Mouse (Mus musculus) embryonic facial prominence, embryonic 10.5 days (tissue): ENCODE data around the gene Rnf144a. TPM values are rescaled to one million over a fixed set of nuclear protein-coding genes. Genes with fewer than 3 reads are reported as not detected.

Experiments
- DNase-seq: peaks from one replicate; pipeline ENCODE4 v3.0.0-alpha.2; 2017; ENCODE audit warnings: low spot score
- H3K27ac ChIP-seq: fragments of 300-500 bp; sonication (generic); replicated peaks from 2 replicates; pipeline ENCODE4 v1.5.1; 2016; ENCODE audit warnings: mild to moderate bottlenecking
- H3K27me3 ChIP-seq: fragments of 300-500 bp; sonication (generic); replicated peaks from 2 replicates; pipeline ENCODE4 v1.6.1; 2016; ENCODE audit warnings: low read depth, mild to moderate bottlenecking; ENCODE audit not compliant: poor library complexity, severe bottlenecking
- H3K36me3 ChIP-seq: fragments of 300-500 bp; sonication (generic); replicated peaks from 2 replicates; pipeline ENCODE4 v1.6.1; 2016; ENCODE audit warnings: mild to moderate bottlenecking, moderate library complexity
- H3K4me1 ChIP-seq: fragments of 300-500 bp; sonication (generic); 2 replicates; pipeline ENCODE4 v1.6.1; 2016
- H3K4me3 ChIP-seq: fragments of 300-500 bp; sonication (generic); 2 replicates; pipeline ENCODE4 v1.5.1; 2016; ENCODE audit warnings: mild to moderate bottlenecking, moderate library complexity
- H3K9me3 ChIP-seq: fragments of 300-500 bp; sonication (generic); 2 replicates; pipeline ENCODE4 v1.6.1; 2016; ENCODE audit warnings: mild to moderate bottlenecking
- WGBS: fragments of 180-500 bp; shearing (Covaris S2); methylation state at CpG from one replicate; pipeline ENCODE4 v1.1.7; 2016; 5-methylcytosine and 5-hydroxymethylcytosine counted together
- polyA plus RNA-seq: library from polyadenylated mRNA; unstranded; fragments of >200 nt; fragmentation: Nextera tagmentation; extraction: Ambion mirVana; gene quantifications from 2 replicates; pipeline ENCODE4 v1.2.1, GENCODE M21; 2016

Gene Rnf144a
- polyA plus RNA-seq, 1 experiment from 2014 or later: 44.9 TPM

DNA sequence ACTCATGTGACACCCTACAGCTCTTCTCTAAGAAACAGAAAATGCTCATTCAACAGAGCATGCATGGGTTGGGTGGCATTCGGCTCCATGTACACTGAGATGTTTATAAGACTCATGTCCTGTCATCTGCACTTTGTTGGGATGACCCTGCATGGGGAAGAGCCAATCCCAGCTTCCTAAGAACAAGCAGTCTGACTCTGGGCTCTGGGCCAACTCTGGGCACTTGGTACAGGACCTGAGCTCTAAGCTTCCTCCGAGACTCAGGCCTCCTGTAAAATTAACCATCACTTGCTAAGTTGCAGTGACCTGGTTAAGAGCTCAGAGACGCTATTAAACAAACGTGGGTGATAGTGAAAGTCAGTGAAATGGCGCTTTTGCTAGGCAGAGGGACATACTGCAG, 55.2 kb downstream of the Rnf144a start:
- WGBS: 92% methylated on average over 5 of the region's 5 CpGs
- DNase-seq: no peak
- Histone ChIP-seq H3K36me3 (peaks cover 26% of the 10 kb centered on the region), H3K27ac (no peak overlapping the region), H3K27me3 (no peaks in the 10 kb centered on the region), H3K4me3 (no peak overlapping the region), H3K9me3 (no peaks in the 10 kb centered on the region), H3K4me1 (peaks cover 7% of the 10 kb centered on the region)

DNA sequence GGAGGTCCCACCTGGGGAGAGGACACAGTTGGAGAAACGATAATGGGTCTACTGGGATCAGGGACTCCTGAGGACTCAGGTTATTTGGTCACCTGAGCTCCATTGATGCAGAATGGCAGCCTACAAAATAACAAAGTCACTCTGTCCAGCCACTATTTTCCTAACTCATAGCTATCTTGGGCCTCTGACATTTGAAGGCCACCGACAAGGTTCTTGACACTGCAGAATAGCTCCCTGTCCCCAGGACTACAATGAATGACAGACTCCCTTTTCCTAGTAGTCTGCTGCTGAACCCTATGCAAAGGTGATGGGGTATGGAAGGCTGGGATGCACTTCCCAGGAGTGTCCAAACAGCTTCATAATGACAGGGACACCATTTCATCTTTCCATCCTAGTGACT, 55.8 kb downstream of the Rnf144a start:
- H3K36me3 ChIP-seq: peaks cover 20% of the 10 kb centered on the region
- no peaks in the 10 kb centered on the region for H3K9me3 ChIP-seq
- DNase-seq: no peak
- no peak overlapping the region for H3K27ac ChIP-seq
- H3K4me1 ChIP-seq: peaks cover 7% of the 10 kb centered on the region
- H3K27me3 ChIP-seq: no peaks in the 10 kb centered on the region
- WGBS: 94% methylated on average over 2 of the region's 2 CpGs
- no peak overlapping the region for H3K4me3 ChIP-seq

DNA sequence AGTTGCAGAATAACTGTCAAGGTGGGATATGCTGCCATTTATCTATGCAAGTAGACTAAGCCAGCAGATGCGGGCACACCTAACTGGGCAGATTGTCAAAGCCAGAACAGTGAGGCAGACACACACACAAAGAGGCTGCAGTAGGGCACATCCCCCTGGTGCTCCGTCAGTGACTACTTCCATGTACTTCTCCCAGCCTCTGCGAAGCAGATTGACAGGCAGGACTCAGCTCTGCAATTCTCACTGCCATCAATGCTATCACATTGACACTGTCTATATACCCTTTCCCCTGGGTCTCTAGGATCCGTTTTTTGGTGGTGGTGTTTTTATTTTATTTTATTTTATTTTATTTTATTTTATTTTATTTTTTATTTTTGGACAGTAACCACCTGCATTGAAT, 57.8 kb downstream of the Rnf144a start:
- Histone ChIP-seq H3K9me3 (no peaks in the 10 kb centered on the region), H3K27ac (no peak overlapping the region), H3K27me3 (no peaks in the 10 kb centered on the region), H3K4me3 (no peak overlapping the region), H3K4me1 (peaks cover 7% of the 10 kb centered on the region), H3K36me3 (peaks cover 24% of the 10 kb centered on the region)
- DNase-seq: no peak
- WGBS: 88% methylated on average over 4 of the region's 4 CpGs

DNA sequence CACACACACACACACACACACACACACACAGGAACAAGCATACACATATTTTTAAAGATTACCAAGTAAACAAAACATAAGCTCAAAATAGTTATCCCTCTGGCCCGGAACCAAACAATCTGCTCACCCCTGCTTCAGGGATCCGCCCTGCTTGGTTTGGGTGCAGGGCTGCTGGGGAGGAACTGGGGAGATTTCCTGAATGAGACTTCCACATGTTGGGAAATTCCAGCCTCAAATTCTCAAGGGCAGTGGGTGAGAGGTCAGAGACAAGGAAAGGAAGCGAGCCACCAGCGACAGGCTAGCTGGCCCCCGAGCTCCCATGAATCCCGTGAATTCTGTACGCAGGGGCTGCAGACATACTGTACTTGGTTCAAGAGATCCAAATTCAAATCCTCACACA, 58.9 kb downstream of the Rnf144a start:
- DNase-seq: no peak
- no peak overlapping the region for H3K4me3 ChIP-seq

DNA sequence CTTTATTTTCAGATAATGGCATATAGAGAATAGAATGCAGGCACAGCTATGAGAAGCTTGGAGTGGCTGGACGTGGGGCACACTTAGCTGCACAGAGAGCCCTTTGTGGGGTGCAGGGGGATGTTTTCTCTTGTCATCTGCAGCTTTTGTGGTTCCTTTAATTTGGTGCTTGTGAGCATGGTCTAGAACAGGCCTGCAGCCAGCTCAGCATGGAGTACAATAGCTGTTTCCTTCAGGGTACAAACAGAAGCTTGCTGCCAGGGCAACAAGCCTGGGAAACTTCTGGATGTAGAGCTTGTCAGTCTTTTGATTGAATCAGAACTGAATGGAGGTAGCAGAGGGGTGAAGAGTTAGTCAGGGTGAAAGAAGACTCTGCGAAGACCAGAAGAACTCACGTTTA, 63.7 kb downstream of the Rnf144a start:
- H3K27me3 ChIP-seq: no peaks in the 10 kb centered on the region
- 66% methylated on average over 3 of the region's 3 CpGs for WGBS
- DNase-seq: no peak
- H3K4me3 ChIP-seq: no peak overlapping the region
- 0 out of 2 replicates have a peak, but pooled peaks cover 2% of the 10 kb centered on the region for H3K4me1 ChIP-seq
- peaks cover 32% of the 10 kb centered on the region for H3K36me3 ChIP-seq
- H3K27ac ChIP-seq: no peak overlapping the region; the same call in 1 of the 2 replicates
- H3K9me3 ChIP-seq: no peaks in the 10 kb centered on the region

More for the DNA sequence above, 58.9 kb downstream of the Rnf144a start:
- H3K36me3 ChIP-seq: peaks cover 33% of the 10 kb centered on the region
- H3K4me1 ChIP-seq: peaks cover 7% of the 10 kb centered on the region
- no peak overlapping the region for H3K27ac ChIP-seq
- no peaks in the 10 kb centered on the region for H3K27me3 ChIP-seq
- 67% methylated on average over 7 of the region's 7 CpGs for WGBS
- no peaks in the 10 kb centered on the region for H3K9me3 ChIP-seq

DNA sequence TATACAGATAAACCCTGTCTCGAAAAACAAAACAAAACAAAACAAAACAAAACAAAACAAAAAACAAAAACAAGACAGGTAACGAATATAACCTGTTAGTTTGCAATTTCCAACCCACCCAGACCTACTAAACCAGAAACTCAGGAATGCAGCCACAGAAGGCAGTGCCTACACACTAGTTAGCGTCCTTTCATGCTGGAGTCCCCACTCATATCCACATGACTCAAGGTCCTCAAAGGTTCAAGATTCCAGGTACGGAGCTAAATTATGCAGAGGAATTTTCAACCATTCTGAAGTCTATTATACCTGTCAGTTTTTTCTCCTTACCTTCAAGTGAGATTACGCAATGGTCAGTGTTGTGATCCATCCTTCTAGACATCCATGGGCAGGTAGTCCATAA, 70.6 kb downstream of the Rnf144a start:
- 93% methylated on average over 5 of the region's 5 CpGs for WGBS
- Histone ChIP-seq H3K9me3 (no peaks in the 10 kb centered on the region), H3K36me3 (peaks cover 11% of the 10 kb centered on the region), H3K27ac (no peak overlapping the region), H3K4me3 (no peak overlapping the region), H3K4me1 (peaks cover 7% of the 10 kb centered on the region), H3K27me3 (no peaks in the 10 kb centered on the region)
- no peak for DNase-seq

DNA sequence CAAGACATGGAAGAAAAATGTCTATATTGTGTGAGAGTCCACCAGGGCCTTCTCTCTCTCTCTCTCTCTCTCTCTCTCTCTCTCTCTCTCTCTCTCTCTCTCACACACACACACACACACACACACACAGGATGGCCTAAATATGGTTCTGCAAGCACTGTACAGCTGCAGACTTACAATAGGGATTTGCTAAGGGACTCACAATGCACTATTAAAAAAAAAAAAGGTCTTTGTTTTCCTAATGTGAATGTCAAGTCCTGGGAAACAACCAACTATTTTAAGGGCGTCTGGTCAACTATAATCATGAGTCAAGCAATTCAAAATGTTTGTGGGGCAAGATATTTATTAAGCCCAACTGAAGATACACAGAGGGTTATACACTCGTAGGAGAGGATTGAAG, 71.9 kb downstream of the Rnf144a start:
- WGBS: 83% methylated on average over 2 of the region's 2 CpGs
- peaks cover 22% of the 10 kb centered on the region for H3K36me3 ChIP-seq
- no peaks in the 10 kb centered on the region for H3K9me3 ChIP-seq
- H3K27me3 ChIP-seq: no peaks in the 10 kb centered on the region
- DNase-seq: no peak
- H3K27ac ChIP-seq: no peak overlapping the region
- H3K4me1 ChIP-seq: peaks cover 7% of the 10 kb centered on the region
- H3K4me3 ChIP-seq: no peak overlapping the region

DNA sequence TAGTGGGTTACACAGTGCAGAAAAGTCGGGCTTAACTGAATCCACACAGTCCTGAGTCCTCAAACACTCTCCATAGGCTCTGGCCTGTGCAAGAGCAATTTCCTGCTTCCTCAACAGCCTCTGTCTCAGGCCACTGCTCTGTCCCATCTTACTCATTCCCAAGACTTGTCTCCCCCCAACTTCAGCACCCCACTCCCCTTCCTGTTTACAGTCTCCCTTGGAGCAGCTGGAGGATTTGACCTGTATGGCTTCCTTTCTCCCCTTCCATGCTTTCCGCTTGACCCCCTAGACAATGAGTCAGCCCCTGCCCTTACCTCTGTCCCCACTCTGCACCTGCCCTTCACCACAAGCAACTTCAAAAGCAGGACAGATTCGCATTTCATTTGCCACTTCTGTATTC, 72.4 kb downstream of the Rnf144a start:
- H3K4me1 ChIP-seq: peaks cover 7% of the 10 kb centered on the region
- peaks cover 27% of the 10 kb centered on the region for H3K36me3 ChIP-seq
- no peak overlapping the region for H3K4me3 ChIP-seq
- H3K27me3 ChIP-seq: no peaks in the 10 kb centered on the region
- no peaks in the 10 kb centered on the region for H3K9me3 ChIP-seq
- no peak overlapping the region; the same call in 1 of the 2 replicates for H3K27ac ChIP-seq
- DNase-seq: no peak
- 84% methylated on average over 3 of the region's 3 CpGs for WGBS

DNA sequence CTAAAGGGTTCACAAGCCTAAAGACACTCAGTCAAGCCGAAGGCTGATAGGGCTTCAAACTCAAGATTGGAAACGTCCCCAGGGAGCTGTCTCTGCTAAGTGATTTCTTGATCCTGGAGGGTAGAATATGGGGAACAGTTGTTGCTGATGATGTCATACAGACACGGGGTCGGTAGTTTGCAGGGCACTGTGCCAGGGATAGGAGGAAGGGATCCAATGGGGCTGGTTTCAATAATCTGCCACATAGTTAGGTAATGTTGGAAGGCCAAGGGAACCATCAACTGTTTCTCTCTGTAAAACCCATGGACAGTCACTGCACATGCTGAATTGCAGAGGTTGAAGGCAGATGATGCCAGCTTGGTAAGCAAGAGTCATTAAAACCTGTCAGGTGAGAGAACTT, 73.0 kb downstream of the Rnf144a start:
- DNase-seq: no peak
- H3K27me3 ChIP-seq: no peaks in the 10 kb centered on the region
- H3K4me3 ChIP-seq: no peak overlapping the region
- WGBS: 89% methylated on average over 4 of the region's 4 CpGs
- no peak overlapping the region; the same call in 1 of the 2 replicates for H3K27ac ChIP-seq
- H3K4me1 ChIP-seq: peaks cover 7% of the 10 kb centered on the region
- H3K36me3 ChIP-seq: peaks cover 33% of the 10 kb centered on the region
- no peaks in the 10 kb centered on the region for H3K9me3 ChIP-seq

DNA sequence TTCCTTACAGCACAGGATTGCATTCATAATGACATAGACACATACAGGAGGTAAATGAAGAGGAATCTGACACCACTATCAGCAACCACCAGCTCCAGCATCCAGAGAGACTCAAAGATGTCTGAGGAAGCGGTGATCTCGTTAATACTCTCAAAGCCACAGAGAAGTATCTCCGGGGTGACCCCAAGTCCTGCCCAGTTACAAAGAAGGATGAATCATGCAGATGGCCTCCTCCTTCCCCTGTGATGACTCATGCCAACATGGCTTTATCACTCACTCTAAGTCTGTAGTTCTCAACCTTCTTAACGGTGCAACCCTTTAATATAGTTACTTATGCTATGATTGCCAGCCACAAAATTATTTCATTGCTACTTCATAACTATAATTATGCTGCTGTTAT, 74.4 kb downstream of the Rnf144a start:
- no peaks in the 10 kb centered on the region for H3K27me3 ChIP-seq
- H3K4me3 ChIP-seq: no peak overlapping the region
- no peak for DNase-seq
- 91% methylated on average over 4 of the region's 4 CpGs for WGBS
- peaks cover 42% of the 10 kb centered on the region for H3K36me3 ChIP-seq
- no peak overlapping the region for H3K27ac ChIP-seq
- peaks cover 5% of the 10 kb centered on the region for H3K4me1 ChIP-seq
- H3K9me3 ChIP-seq: no peaks in the 10 kb centered on the region

DNA sequence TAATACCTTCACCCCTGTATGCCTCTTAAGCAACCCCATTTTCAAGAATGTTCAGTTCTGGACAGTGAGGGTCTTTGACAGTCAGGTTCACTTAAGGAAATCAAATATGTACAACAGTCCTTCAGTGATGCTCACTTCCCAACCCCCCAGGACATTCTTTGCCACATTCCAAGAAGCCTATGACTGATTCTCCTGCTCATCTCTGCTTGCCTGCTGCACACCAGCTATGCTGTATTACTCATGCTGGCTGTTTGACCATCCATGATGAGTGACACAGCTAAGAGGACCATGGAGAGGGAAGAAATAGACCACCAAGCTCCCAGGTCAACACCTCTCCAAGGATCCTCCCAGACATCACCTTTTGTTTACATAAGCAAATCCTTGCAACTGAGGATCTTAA, 75.2 kb downstream of the Rnf144a start:
- H3K4me3 ChIP-seq: no peak overlapping the region
- peaks cover 5% of the 10 kb centered on the region for H3K4me1 ChIP-seq
- no peak overlapping the region for H3K27ac ChIP-seq
- no peaks in the 10 kb centered on the region for H3K9me3 ChIP-seq
- H3K36me3 ChIP-seq: peaks cover 48% of the 10 kb centered on the region
- no peak for DNase-seq
- no peaks in the 10 kb centered on the region for H3K27me3 ChIP-seq

DNA sequence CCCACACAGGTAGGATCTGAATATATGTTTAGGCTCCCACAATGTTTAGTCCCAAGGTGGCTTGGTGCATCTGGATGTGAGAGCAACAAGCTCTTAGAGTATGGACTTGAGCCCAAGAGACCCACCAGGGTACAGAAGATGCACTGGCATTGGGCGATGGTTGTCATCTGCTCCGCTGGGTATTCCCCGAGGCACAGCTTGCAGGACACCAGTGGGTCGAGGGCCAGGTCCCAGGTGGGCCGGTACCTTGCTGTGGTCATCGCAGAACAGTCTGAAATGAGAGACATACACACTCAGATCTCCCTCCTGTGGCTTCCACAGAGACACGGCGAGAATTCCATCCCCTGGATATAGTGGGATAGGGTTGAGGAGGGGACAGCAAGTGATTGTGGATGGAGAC, 75.9 kb downstream of the Rnf144a start:
- H3K4me3 ChIP-seq: no peak overlapping the region

DNA sequence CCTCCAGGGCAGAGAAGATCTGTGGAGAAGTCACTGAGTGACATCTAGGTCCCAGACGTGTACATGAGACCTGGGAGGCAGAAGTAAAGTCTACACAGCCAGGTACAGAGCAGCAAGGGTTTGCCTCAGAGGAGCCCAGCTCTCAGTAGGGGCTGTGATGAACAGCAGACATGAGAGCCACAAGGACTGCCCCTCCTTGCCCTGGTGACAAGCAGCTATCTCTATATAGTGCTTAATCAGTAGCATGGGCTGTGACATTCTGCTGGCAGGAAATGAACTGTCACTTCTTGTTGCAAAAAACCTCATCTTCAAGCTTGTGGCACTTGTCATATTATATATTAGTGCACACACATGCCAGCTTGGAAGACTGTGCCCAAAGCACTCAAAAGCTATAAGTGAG, 81.4 kb downstream of the Rnf144a start:
- no peak overlapping the region for H3K27ac ChIP-seq
- no peak for DNase-seq
- no peaks in the 10 kb centered on the region for H3K27me3 ChIP-seq
- H3K4me1 ChIP-seq: peaks cover 6% of the 10 kb centered on the region; the same call in 1 of the 2 replicates
- peaks cover 87% of the 10 kb centered on the region for H3K36me3 ChIP-seq
- H3K4me3 ChIP-seq: no peak overlapping the region
- WGBS: 72% methylated on average over 1 of the region's 1 CpGs
- no peaks in the 10 kb centered on the region for H3K9me3 ChIP-seq

More for the DNA sequence above, 75.9 kb downstream of the Rnf144a start:
- no peak for DNase-seq
- Histone ChIP-seq H3K4me1 (peaks cover 5% of the 10 kb centered on the region), H3K9me3 (no peaks in the 10 kb centered on the region), H3K27ac (no peak overlapping the region), H3K36me3 (peaks cover 54% of the 10 kb centered on the region), H3K27me3 (no peaks in the 10 kb centered on the region)
- WGBS: 92% methylated on average over 8 of the region's 8 CpGs

DNA sequence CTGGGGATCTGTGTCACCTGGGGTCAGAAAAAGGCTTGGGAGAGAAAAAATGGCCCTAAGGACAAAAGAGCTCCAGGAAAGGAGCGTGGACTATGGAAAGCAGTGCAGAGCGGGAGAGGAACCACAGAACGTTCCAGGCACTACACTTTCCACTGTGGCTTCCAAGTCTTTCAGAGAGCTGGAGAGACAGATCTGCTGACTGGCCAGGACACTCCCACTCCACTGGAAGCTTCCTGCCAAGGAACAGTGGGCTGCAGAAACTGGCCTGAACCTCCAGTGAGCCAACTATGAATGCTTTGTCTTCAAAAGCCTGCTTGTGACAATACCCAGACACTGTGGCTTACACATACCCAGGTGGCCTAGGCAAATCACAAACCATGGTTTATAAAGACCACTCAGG, 84.0 kb downstream of the Rnf144a start:
- no peak overlapping the region for H3K27ac ChIP-seq
- no peak overlapping the region for H3K4me3 ChIP-seq
- no peaks in the 10 kb centered on the region for H3K27me3 ChIP-seq
- peaks cover 81% of the 10 kb centered on the region for H3K36me3 ChIP-seq
- WGBS: 83% methylated on average over 3 of the region's 3 CpGs
- H3K4me1 ChIP-seq: peaks cover 6% of the 10 kb centered on the region; the same call in 1 of the 2 replicates
- H3K9me3 ChIP-seq: no peaks in the 10 kb centered on the region
- DNase-seq: no peak
